Mouse (Mus musculus): ENCODE measurements around the gene Kidins220.

GRCm38 (mm10) chr12:25009957-25010356 is 35.2 kb downstream of the Kidins220 start:
- TF ChIP-seq POLR2A (IDR thresholded peaks at IDR 0.05; ENCODE audit: borderline replicate concordance, low read depth, low read length): no peak
- no peak for TF ChIP-seq CTCF (IDR thresholded peaks at IDR 0.05; ENCODE audit: low read depth, low read length)
